Mouse (Mus musculus): ENCODE measurements around the gene Dmbx1.

- TF ChIP-seq CTCF (IDR thresholded peaks at IDR 0.05; ENCODE audit: low read depth) (0 out of 2 replicates have a peak, but pooled peaks have one; percentile 23), EP300 (IDR thresholded peaks at IDR 0.05; ENCODE audit: low read depth) (no peak)
Observed at GRCm38 (mm10) chr4:115984967-115985366, 45.2 kb upstream of the Dmbx1 start.

Measured in heart, postnatal 0 days (tissue).